Mouse (Mus musculus) thymus, adult 2 months (tissue): ENCODE data around the gene Slc28a2. TPM values are rescaled to one million over a fixed set of nuclear protein-coding genes. Genes with fewer than 3 reads are reported as not detected.
"Not testable (repeated sequence)": the region's sequence is repeated elsewhere in the genome, so short reads cannot be mapped to it uniquely, and the experiment has no call there.

Experiments used
- DNase-seq: peaks from one replicate; pipeline ENCODE4 v3.0.0; 2021
- H3K27ac ChIP-seq: fragments of 200-500 bp; 2 replicates; pipeline ENCODE4 v1.5.1; 2012; ENCODE audit warnings: low read length, control low read depth; ENCODE audit not compliant: control insufficient read depth, insufficient read depth
- H3K27me3 ChIP-seq: fragments of 200-500 bp; 2 replicates; pipeline ENCODE4 v1.6.1; 2012; ENCODE audit warnings: mild to moderate bottlenecking, low read length, moderate library complexity, mixed read lengths; ENCODE audit not compliant: control insufficient read depth, insufficient read depth
- H3K36me3 ChIP-seq: fragments of 200-500 bp; 2 replicates; pipeline ENCODE4 v1.6.1; 2012; ENCODE audit warnings: mild to moderate bottlenecking, low read length, moderate library complexity; ENCODE audit not compliant: control insufficient read depth, insufficient read depth
- H3K4me1 ChIP-seq: fragments of 200-500 bp; replicated peaks from 2 replicates; pipeline ENCODE4 v1.6.1; 2012; ENCODE audit warnings: low read length; ENCODE audit not compliant: control insufficient read depth, insufficient read depth
- H3K4me3 ChIP-seq: fragments of 200-500 bp; 2 replicates; pipeline ENCODE4 v1.5.1; 2012; ENCODE audit warnings: mild to moderate bottlenecking, low read length, control low read depth, moderate library complexity; ENCODE audit not compliant: control insufficient read depth, insufficient read depth
- CTCF ChIP-seq: fragments of 200-500 bp; IDR thresholded peaks from 2 replicates; pipeline ENCODE4 v1.5.1; 2012; ENCODE audit warnings: mild to moderate bottlenecking, control low read depth, low read length, moderate library complexity, borderline replicate concordance; ENCODE audit not compliant: control insufficient read depth, poor library complexity, insufficient read depth; ENCODE audit errors: extremely low read depth
- POLR2A ChIP-seq: fragments of 200-500 bp; IDR thresholded peaks from 2 replicates; pipeline ENCODE4 v1.6.1; 2012; ENCODE audit warnings: mild to moderate bottlenecking, low read length, control low read depth, moderate library complexity; ENCODE audit not compliant: control insufficient read depth, poor library complexity, insufficient read depth; ENCODE audit errors: extremely low read depth
- WGBS: fragments of 180-500 bp; shearing (Covaris S2); methylation state at CpG from one replicate; pipeline ENCODE4 v1.1.7; 2018; 5-methylcytosine and 5-hydroxymethylcytosine counted together
- polyA plus RNA-seq: library from polyadenylated mRNA; depleted of rRNA; stranded (reverse); fragments of >200 nt; gene quantifications from 2 replicates; pipeline ENCODE4 v1.2.3, GENCODE M21; 2012

The Slc28a2 gene
- polyA plus RNA-seq, 1 experiment, result 28.7 TPM

DNA sequence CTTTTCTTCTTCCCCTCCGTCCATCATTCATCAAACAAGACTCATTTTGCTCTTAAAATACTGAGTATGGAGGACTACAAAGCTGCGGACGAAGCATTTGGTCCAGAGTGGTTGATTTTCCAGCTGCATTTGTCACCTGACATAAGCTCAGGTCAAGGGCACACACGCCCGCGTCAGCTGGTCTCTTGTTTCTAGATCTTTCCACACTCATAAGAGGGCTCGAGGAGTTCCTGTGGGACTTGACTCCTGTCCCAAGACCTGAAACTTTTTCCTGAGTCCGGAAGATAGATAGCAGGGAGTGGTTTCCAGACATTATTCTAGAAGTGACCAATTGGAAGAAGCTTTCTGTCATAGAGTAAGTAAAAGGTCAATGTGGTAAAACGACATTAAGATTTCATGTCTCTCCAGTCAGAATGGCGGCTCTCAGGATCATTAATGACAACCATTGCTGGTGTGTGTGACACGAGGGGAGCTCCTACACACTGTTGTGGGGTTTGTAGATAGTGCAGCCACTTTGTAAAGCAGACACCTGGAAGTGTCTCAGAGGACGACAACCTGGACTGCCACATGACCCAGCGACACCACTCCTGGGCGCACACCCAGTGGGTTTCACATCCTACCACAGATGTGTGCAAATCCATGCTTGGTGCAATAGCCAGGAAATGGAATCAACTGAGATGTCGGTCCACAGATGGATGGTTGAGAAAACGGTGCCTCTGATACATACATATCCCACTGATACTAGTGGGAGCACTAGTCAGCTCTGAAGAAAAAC, 44.8 kb upstream of the Slc28a2 start:
- no peaks in the 10 kb centered on the region for H3K27me3 ChIP-seq
- TF ChIP-seq POLR2A (no peak), CTCF (no peak)
- WGBS, result 73% methylated on average over 16 of the region's 16 CpGs
- peaks cover 5% of the 10 kb centered on the region for H3K4me1 ChIP-seq
- no peak for DNase-seq
- no peaks in the 10 kb centered on the region for H3K36me3 ChIP-seq
- no peak overlapping the region for H3K4me3 ChIP-seq
- H3K27ac ChIP-seq, result no peak overlapping the region

DNA sequence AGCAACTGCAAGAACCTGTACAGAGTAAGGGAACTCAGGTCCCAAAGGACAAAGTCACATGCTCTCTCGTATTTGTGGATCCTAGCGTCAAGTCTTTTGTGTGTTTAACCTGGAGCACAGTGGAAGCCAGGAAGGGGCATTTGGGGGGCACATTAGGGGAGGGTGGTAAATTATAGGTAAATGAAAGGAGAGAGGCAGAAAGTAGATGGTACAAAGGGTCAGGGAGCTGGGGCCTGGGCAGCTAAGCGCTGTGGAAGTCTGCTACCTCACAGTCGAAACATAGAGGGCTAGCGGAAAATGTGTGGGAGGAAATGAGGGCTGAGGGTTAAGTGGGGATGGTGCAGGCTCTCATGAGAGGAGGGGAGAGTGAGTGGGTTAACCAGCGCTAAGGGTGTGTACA, 44.2 kb upstream of the Slc28a2 start:
- no peak for DNase-seq
- TF ChIP-seq CTCF (no peak), POLR2A (no peak)
- H3K4me3 ChIP-seq, result no peak overlapping the region
- WGBS, result 81% methylated on average over 6 of the region's 6 CpGs
- peaks cover 5% of the 10 kb centered on the region for H3K4me1 ChIP-seq
- H3K27me3 ChIP-seq, result no peaks in the 10 kb centered on the region
- H3K36me3 ChIP-seq, result no peaks in the 10 kb centered on the region
- H3K27ac ChIP-seq, result no peak overlapping the region

DNA sequence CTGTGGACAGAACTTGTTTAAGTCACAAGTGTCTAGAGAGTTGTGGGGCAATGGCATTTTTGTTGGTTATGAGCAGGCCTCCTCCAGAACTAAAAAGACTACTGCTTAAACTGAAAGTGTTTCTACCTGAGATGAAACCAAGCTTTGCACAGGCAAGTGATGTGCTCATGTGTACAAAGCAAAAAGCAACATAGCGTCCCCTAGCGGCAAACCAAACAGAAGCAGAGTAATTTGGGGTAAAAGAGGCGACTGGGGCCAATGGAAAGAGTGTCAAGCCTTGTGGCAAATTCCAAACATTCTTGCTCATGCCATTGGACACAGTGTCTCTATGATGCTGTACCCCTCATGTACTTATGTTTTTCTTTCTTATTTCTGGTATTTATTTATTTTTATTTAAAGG, 41.2 kb upstream of the Slc28a2 start:
- Histone ChIP-seq H3K4me3 (no peak overlapping the region), H3K27me3 (no peaks in the 10 kb centered on the region), H3K27ac (no peak overlapping the region), H3K36me3 (no peaks in the 10 kb centered on the region), H3K4me1 (peaks cover 5% of the 10 kb centered on the region)
- no peak for TF ChIP-seq POLR2A
- no peak for TF ChIP-seq CTCF
- no peak for DNase-seq
- 53% methylated on average over 3 of the region's 3 CpGs for WGBS

DNA sequence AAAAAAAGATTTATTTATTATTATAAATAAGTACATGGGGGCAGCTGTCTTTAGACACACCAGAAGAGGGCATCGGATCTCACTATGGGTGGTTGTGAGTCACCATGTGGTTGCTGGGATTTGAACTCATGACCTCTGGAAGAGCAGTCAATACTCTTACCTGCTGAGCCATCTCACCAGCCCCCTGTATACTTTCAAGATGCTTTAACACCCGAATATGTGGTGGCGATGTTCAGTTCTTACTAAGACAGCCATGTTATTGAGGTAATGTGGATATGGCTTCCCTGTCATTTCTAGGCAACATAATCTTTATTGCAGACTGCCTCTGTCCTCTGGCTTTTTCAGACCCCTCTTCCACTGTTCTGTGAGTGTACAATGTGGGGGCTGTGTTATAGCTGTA, 39.1 kb upstream of the Slc28a2 start:
- DNase-seq, result not testable (repeated sequence)
- WGBS, result 92% methylated on average over 3 of the region's 3 CpGs

DNA sequence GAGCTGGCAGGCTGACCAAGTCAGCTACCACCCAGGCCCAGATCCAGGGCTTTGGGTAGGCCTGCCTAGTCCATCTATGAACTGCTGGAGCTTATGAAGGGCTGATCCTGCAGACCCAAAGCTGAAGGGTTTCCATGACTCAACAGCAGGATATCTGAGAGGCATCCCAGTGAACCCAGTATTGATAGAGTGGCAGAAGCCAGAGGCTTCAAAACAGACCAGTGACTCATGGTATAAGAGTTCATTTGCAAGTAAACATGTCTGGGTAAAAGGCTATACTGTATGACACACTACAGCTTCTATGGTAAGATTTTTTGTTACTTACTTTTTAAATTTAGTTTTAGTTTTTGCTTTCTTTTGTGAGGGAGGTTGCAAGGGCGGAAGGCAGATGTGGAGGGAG, 30.1 kb upstream of the Slc28a2 start:
- no peak for TF ChIP-seq CTCF
- no peak for TF ChIP-seq POLR2A

More for the DNA sequence above, 39.1 kb upstream of the Slc28a2 start:
- not testable (repeated sequence) for H3K36me3 ChIP-seq, H3K4me3 ChIP-seq, H3K4me1 ChIP-seq, H3K27ac ChIP-seq, H3K27me3 ChIP-seq

DNA sequence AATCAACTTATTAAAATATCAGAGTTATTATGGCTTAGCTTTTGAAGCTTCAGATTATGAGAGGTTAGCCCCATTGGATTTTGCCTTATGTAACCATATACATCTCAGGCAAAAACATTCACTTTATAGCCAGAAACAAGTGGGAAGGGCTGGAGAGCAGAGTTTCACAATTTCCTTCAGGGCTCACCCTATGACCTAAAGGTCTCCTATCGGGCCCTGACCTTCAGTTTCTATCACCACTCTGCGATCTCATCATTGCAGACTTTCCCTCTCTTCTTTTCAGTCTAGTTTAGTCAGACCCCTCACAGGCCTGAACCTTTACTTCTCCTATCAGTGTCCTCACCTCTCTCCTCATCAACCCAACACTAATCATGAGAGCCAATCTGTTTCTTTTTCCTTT, 18.7 kb upstream of the Slc28a2 start:
- WGBS, result 98% methylated on average over 2 of the region's 2 CpGs
- no peaks in the 10 kb centered on the region for H3K27me3 ChIP-seq
- TF ChIP-seq CTCF, result no peak
- no peak for TF ChIP-seq POLR2A
- H3K4me1 ChIP-seq, result no peaks in the 10 kb centered on the region
- no peak for DNase-seq
- no peak overlapping the region for H3K4me3 ChIP-seq
- no peak overlapping the region for H3K27ac ChIP-seq
- H3K36me3 ChIP-seq, result no peaks in the 10 kb centered on the region

More for the DNA sequence above, 30.1 kb upstream of the Slc28a2 start:
- Histone ChIP-seq H3K4me3 (no peak overlapping the region), H3K27ac (no peak overlapping the region), H3K36me3 (no peaks in the 10 kb centered on the region), H3K27me3 (no peaks in the 10 kb centered on the region), H3K4me1 (no peaks in the 10 kb centered on the region)
- WGBS, result 98% methylated on average over 1 of the region's 1 CpGs
- no peak for DNase-seq

DNA sequence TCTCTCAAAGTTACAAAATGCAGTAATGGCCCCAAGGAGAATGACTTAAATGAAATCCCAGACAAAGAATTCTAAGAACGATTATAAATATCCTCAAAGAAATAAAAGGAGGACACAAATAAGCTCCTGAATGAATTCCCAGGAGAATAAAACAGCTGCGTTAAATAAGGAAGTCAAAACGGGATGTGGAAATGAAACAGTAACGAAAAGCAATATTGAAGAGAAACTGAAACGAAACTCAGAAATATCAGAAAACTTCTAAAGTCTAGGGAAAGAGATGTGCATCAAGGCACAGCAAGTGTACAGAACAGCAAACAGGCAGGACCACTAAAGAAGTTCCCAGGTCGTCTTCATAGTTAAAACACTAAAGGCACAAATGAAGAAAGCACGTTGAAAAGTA, 17.3 kb upstream of the Slc28a2 start:
- Histone ChIP-seq H3K27me3 (no peaks in the 10 kb centered on the region), H3K27ac (no peak overlapping the region), H3K4me1 (no peaks in the 10 kb centered on the region), H3K36me3 (no peaks in the 10 kb centered on the region), H3K4me3 (no peak overlapping the region)
- DNase-seq, result no peak
- WGBS, result 18% methylated on average over 7 of the region's 7 CpGs
- TF ChIP-seq CTCF (no peak), POLR2A (no peak)

DNA sequence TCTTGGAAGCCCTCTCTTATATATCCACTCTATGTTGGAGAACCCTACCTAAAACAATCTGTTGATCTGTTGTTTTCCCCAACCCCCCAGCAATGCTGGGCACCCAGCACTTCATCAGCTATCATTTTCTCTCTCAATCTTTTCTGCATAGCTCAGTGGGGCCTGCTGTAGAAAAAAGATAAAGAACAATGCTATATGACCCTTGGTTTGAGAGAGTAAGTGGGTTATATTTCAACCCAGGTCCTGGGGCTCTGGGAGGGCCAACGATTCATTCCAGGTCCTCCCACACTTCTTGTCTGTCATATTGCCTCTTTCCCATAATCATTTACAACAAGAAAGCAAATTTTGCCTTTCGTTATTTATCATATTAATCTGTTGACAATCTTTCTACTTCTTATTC, 368 bp downstream of the Slc28a2 start:
- DNase-seq, H3K4me1 ChIP-seq, H3K36me3 ChIP-seq, H3K27me3 ChIP-seq, H3K27ac ChIP-seq: not testable (repeated sequence)
- peak overlapping the region; percentile 35 for H3K4me3 ChIP-seq
- 75% methylated on average over 2 of the region's 2 CpGs for WGBS

DNA sequence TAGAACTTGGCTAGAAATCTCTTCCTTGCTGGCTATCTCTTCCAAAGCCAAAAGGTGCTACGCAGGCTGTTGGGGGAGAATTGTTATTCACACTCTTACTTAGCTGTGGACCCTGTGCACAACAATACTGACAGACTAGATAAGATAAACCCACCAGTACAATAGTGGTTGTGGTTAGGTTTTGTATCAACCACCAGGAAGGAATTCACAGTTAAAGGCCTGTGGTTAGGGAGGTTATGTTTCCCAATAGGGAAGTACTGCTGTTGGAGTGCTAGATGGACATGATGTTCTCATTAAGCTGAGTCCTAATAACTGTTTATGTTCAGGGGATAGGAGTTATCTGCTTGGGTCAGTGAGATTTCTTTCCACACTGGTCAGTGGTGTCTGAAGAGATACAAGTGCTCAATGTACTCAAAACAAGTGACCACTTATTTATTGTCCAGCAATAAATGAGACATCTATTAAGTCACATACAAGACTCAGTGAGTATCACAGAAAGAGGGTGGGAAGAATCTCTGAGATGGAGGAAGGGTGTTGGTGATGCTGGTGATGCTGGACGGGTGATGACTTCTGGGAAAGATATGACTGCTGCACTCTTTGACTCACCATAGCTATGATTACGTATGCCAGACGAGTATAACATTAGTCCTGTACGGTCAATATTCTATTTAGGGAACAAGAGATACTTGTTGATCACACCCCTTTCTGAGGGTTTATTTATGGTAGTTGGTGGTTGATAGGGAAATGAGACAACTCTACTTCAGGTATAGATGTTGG, 12.6 kb downstream of the Slc28a2 start:
- not testable (repeated sequence) for H3K27me3 ChIP-seq, H3K4me1 ChIP-seq, DNase-seq, H3K27ac ChIP-seq, H3K36me3 ChIP-seq, H3K4me3 ChIP-seq
- 66% methylated on average over 5 of the region's 5 CpGs for WGBS

DNA sequence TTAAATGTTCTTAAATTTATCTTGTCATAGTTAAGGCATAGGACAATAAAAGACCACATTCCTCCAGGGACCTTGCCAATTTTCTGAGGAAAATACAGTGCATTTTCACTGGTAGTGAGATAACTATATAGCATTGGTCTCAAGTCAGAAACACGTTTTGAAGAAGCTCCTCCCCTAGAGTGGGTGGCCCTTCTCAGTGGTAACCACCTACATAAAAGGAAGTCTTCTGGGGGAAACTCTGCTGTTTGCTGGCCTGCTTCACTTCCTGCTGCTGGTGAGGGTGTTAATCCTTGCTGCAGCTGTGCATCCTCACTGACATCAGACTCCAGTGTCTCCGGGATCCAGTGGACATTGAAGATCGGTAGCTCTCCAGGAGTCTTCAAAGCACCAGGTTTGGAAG, 14.2 kb downstream of the Slc28a2 start:
- not testable (repeated sequence) for H3K27me3 ChIP-seq, H3K36me3 ChIP-seq, H3K4me3 ChIP-seq, H3K4me1 ChIP-seq, H3K27ac ChIP-seq
- 0% methylated on average over 3 of the region's 3 CpGs for WGBS
- DNase-seq, result peak; percentile 71
